7 mouse cellular contexts compared by ENCODE assay signal in genomic region chr13:30336148-30336801, GRCm38 (mm10). TPM values are rescaled to one million over a fixed set of nuclear protein-coding genes. Genes with fewer than 3 reads are reported as not detected.
DNase-seq lines count a peak whose midpoint lies in the region; ATAC-seq and TF ChIP-seq lines count a peak whose summit lies in the region.

TSS of gene Agtr1a (plus strand) at chr13:30336441.

- H3K9ac ChIP-seq in MEL (ENCODE audit: control insufficient read depth, low read depth, low read length, poor library complexity, severe bottlenecking), result peak within 1 kb of the TSS; percentile 70
- peak within 1 kb of the TSS; percentile 53 for H3K9ac ChIP-seq in forebrain, postnatal 0 days
- H3K9ac ChIP-seq in limb, embryonic 11.5 days (ENCODE audit: low read length), result peak within 1 kb of the TSS; percentile 54
- H3K9ac ChIP-seq in midbrain, embryonic 13.5 days (replicated peaks), result peak within 1 kb of the TSS; percentile 67

- H3K9me3 ChIP-seq in MEL (replicated peaks; ENCODE audit: insufficient read depth, low read length), result no peaks in the 10 kb centered on the region
- no peaks in the 10 kb centered on the region for H3K9me3 ChIP-seq in forebrain, postnatal 0 days (ENCODE audit: low read length)
- no peaks in the 10 kb centered on the region for H3K9me3 ChIP-seq in limb, embryonic 11.5 days (ENCODE audit: control insufficient read depth, low read length)
- H3K9me3 ChIP-seq in midbrain, embryonic 13.5 days, result no peaks in the 10 kb centered on the region

- TF ChIP-seq POLR2A in MEL (IDR thresholded peaks at IDR 0.05; ENCODE audit: control insufficient read depth in 1 of 2, insufficient read depth in 1 of 2, low read depth in 1 of 2, low read length in 2 of 2, poor library complexity in 1 of 2), result peak; percentile 61 to 75; a peak in 3 of 4 replicates

- H3K4me1 ChIP-seq in MEL (ENCODE audit: control insufficient read depth in 1 of 2, insufficient read depth in 2 of 2, low read length in 2 of 2), result peaks cover 14 to 18% of the 10 kb centered on the region in 2 experiments
- no peaks in the 10 kb centered on the region for H3K4me1 ChIP-seq in forebrain, postnatal 0 days (ENCODE audit: insufficient read depth)
- H3K4me1 ChIP-seq in limb, embryonic 11.5 days (ENCODE audit: control insufficient read depth, insufficient read depth, low read length), result no peaks in the 10 kb centered on the region
- H3K4me1 ChIP-seq in midbrain, embryonic 13.5 days (replicated peaks), result peaks cover 7% of the 10 kb centered on the region

- DNase-seq in MEL (ENCODE audit: low read depth, low spot score), result peak; percentile 86
- peak; percentile 85 to 87 for DNase-seq in adrenal gland, postnatal 36 days
- DNase-seq in forebrain, postnatal 0 days, result peak; percentile 42
- peak; percentile 74 for DNase-seq in heart, postnatal 4 days
- DNase-seq in limb, embryonic 11.5 days (ENCODE audit: low spot score), result peak; percentile 75
- DNase-seq in spleen, postnatal 36 days (ENCODE audit: low spot score in 2 of 2), result peak; percentile 9 to 16

- no peak for TF ChIP-seq RAD21 in MEL (IDR thresholded peaks at IDR 0.05; ENCODE audit: low read depth, low read length)

- H3K4me3 ChIP-seq in MEL (ENCODE audit: control insufficient read depth in 1 of 2, insufficient read depth in 1 of 2, low read depth in 2 of 2, low read length in 2 of 2), result peak within 1 kb of the TSS; percentile 90 to 96
- H3K4me3 ChIP-seq in forebrain, postnatal 0 days (ENCODE audit: low read depth, low read length), result peak within 1 kb of the TSS; percentile 48
- peak within 1 kb of the TSS; percentile 49 for H3K4me3 ChIP-seq in limb, embryonic 11.5 days (ENCODE audit: low read depth, low read length)
- H3K4me3 ChIP-seq in midbrain, embryonic 13.5 days (replicated peaks), result peak within 1 kb of the TSS; percentile 52

- TF ChIP-seq EP300 in MEL (IDR thresholded peaks at IDR 0.05; ENCODE audit: low read depth in 1 of 2, low read length in 2 of 2), result no peak

- ATAC-seq in forebrain, postnatal 0 days, result peak; percentile 97
- ATAC-seq in limb, embryonic 11.5 days (ENCODE audit: insufficient number of reproducible peaks, low FRiP score, low TSS enrichment, low read depth), result peak; percentile 94
- peak; percentile 96 for ATAC-seq in midbrain, embryonic 13.5 days

- H3K36me3 ChIP-seq in MEL (ENCODE audit: control insufficient read depth in 1 of 2, insufficient read depth in 2 of 2, low read length in 2 of 2), result peaks cover 0 to 24% of the 10 kb centered on the region in 2 experiments; a peak in 2 of 4 replicates
- no peaks in the 10 kb centered on the region for H3K36me3 ChIP-seq in forebrain, postnatal 0 days (ENCODE audit: insufficient read depth)
- H3K36me3 ChIP-seq in limb, embryonic 11.5 days (ENCODE audit: control insufficient read depth, insufficient read depth, low read length), result no peaks in the 10 kb centered on the region
- H3K36me3 ChIP-seq in midbrain, embryonic 13.5 days, result no peaks in the 10 kb centered on the region

- H3K79me2 ChIP-seq in MEL (ENCODE audit: control insufficient read depth, insufficient read depth, low read length, poor library complexity), result no peaks in the 10 kb centered on the region; the same call in 1 of the 2 replicates

- 2% methylated on average over 33 of the region's 33 CpGs for WGBS in forebrain, postnatal 0 days
- under 1% methylated on average over 33 of the region's 33 CpGs for WGBS in limb, embryonic 11.5 days
- WGBS in midbrain, embryonic 13.5 days, result 1% methylated on average over 31 of the region's 33 CpGs

- no peaks in the 10 kb centered on the region for H3K27me3 ChIP-seq in MEL (ENCODE audit: control insufficient read depth in 1 of 2, insufficient read depth in 2 of 2, low read length in 2 of 2)
- no peaks in the 10 kb centered on the region for H3K27me3 ChIP-seq in forebrain, postnatal 0 days (ENCODE audit: insufficient read depth, low read length)
- H3K27me3 ChIP-seq in limb, embryonic 11.5 days (ENCODE audit: control insufficient read depth, insufficient read depth, low read length), result no peaks in the 10 kb centered on the region
- H3K27me3 ChIP-seq in midbrain, embryonic 13.5 days, result peaks cover 21% of the 10 kb centered on the region

- TF ChIP-seq CTCF in MEL (IDR thresholded peaks at IDR 0.05 in 2 of 3, conservative IDR thresholded peaks at IDR 0.05 in 1 of 3; ENCODE audit: control insufficient read depth in 1 of 3, insufficient read depth in 1 of 3, low read depth in 2 of 3, low read length in 3 of 3, poor library complexity in 1 of 3, severe bottlenecking in 1 of 3), result no peak
- no peak for TF ChIP-seq CTCF in forebrain, postnatal 0 days (IDR thresholded peaks at IDR 0.05; ENCODE audit: low read depth)

- peak within 1 kb of the TSS; percentile 97 for H3K4me2 ChIP-seq in forebrain, postnatal 0 days (ENCODE audit: low read depth)
- peak within 1 kb of the TSS; percentile 77 for H3K4me2 ChIP-seq in limb, embryonic 11.5 days (ENCODE audit: low read depth, severe bottlenecking)
- H3K4me2 ChIP-seq in midbrain, embryonic 13.5 days (replicated peaks), result peak within 1 kb of the TSS; percentile 97

- H3K27ac ChIP-seq in MEL (ENCODE audit: control insufficient read depth, low read depth, low read length), result peak within 1 kb of the TSS; percentile 30; the same call in 1 of the 2 replicates
- no peak within 1 kb of the TSS for H3K27ac ChIP-seq in forebrain, postnatal 0 days (ENCODE audit: low read depth, low read length)
- no peak within 1 kb of the TSS for H3K27ac ChIP-seq in limb, embryonic 11.5 days (replicated peaks; ENCODE audit: low read depth, low read length)
- no peak within 1 kb of the TSS for H3K27ac ChIP-seq in midbrain, embryonic 13.5 days

TF ChIP-seq in MEL, 35 proteins besides CTCF, POLR2A, EP300 and RAD21 (continues in another document):
- TF ChIP-seq ZMIZ1 (IDR thresholded peaks at IDR 0.05; ENCODE audit: low read depth, low read length) (0 out of 2 replicates have a peak, but pooled peaks have one; percentile 68), E2F4 (IDR thresholded peaks at IDR 0.05; ENCODE audit: borderline replicate concordance, low read depth, low read length) (no peak), NRF1 (IDR thresholded peaks at IDR 0.05; ENCODE audit: insufficient read depth, low read depth, low read length, poor library complexity, severe bottlenecking) (no peak), CHD2 (IDR thresholded peaks at IDR 0.05; ENCODE audit: low read length) (no peak), MAFK (IDR thresholded peaks at IDR 0.05; ENCODE audit: borderline replicate concordance, low read depth, low read length) (no peak), POLR2AphosphoS5 (IDR thresholded peaks at IDR 0.05; ENCODE audit: borderline replicate concordance, low read depth, low read length) (0 out of 2 replicates have a peak, but pooled peaks have one; percentile 26), MXI1 (IDR thresholded peaks at IDR 0.05; ENCODE audit: low read depth, low read length) (peak; percentile 37; the same call in 1 of the 2 replicates), CHD1 (IDR thresholded peaks at IDR 0.05; ENCODE audit: low read depth, low read length) (no peak), ELF1 (IDR thresholded peaks at IDR 0.05; ENCODE audit: low read depth, low read length) (no peak), ZKSCAN1 (IDR thresholded peaks at IDR 0.05; ENCODE audit: low read depth, low read length) (no peak), NELFE (IDR thresholded peaks at IDR 0.05; ENCODE audit: low read depth, low read length) (peak; percentile 58), SIN3A (IDR thresholded peaks at IDR 0.05; ENCODE audit: low read length) (peak; percentile 51; the same call in 1 of the 2 replicates), MAZ (IDR thresholded peaks at IDR 0.05; ENCODE audit: low read depth, low read length) (0 out of 2 replicates have a peak, but pooled peaks have one; percentile 48), MEF2A (IDR thresholded peaks at IDR 0.05; ENCODE audit: extremely low read depth, insufficient replicate concordance, low read depth, low read length, poor library complexity, severe bottlenecking) (no peak), ETS1 (IDR thresholded peaks at IDR 0.05; ENCODE audit: low read depth, low read length) (no peak), USF1 (IDR thresholded peaks at IDR 0.05; ENCODE audit: low read depth, low read length) (no peak), BHLHE40 (IDR thresholded peaks at IDR 0.05; ENCODE audit: borderline replicate concordance, low read depth, low read length) (no peak), USF2 (IDR thresholded peaks at IDR 0.05; ENCODE audit: borderline replicate concordance in 1 of 2, insufficient read depth in 1 of 2, low read depth in 1 of 2, low read length in 2 of 2) (no peak), HCFC1 (IDR thresholded peaks at IDR 0.05; ENCODE audit: low read depth, low read length) (no peak), GABPA (IDR thresholded peaks at IDR 0.05; ENCODE audit: low read depth, low read length) (no peak), TCF12 (IDR thresholded peaks at IDR 0.05; ENCODE audit: low read depth, low read length) (no peak), JUND (IDR thresholded peaks at IDR 0.05; ENCODE audit: low read depth, low read length) (no peak), POLR2AphosphoS2 (IDR thresholded peaks at IDR 0.05; ENCODE audit: low read length) (peak; percentile 48; the same call in 1 of the 2 replicates), MYB (IDR thresholded peaks at IDR 0.05; ENCODE audit: low read depth, low read length) (no peak), KAT2A (conservative IDR thresholded peaks at IDR 0.05; ENCODE audit: low read depth, low read length) (peak; percentile 11; the same call in 1 of the 2 replicates), RCOR1 (IDR thresholded peaks at IDR 0.05; ENCODE audit: low read depth, low read length) (0 out of 2 replicates have a peak, but pooled peaks have one; percentile 31), ZNF384 (IDR thresholded peaks at IDR 0.05; ENCODE audit: low read depth, low read length) (no peak), TAL1 (IDR thresholded peaks at IDR 0.05; ENCODE audit: low read length) (no peak), TBP (IDR thresholded peaks at IDR 0.05; ENCODE audit: low read depth, low read length) (peak; percentile 82), GATA1 (IDR thresholded peaks at IDR 0.05; ENCODE audit: low read depth, low read length) (no peak)

RNA-seq across cellular contexts. Expression of gene Agtr1a, which starts in this region (rescaled TPM):
- 0.75 and 3.0 TPM in 2 replicates for total RNA-seq in MEL (2012; rRNA removed)
- 1 to 10 TPM in 1 of 2 experiments, not detected in 1; 2.7 TPM for polyA plus RNA-seq in MEL (2012; ENCODE audit: insufficient read depth in 1 of 2, insufficient read length in 2 of 2, low read depth in 1 of 2, low replicate concordance in 2 of 2, missing spikeins in 1 of 2)
- total RNA-seq in adrenal gland, postnatal 36 days (2021), result 100 to 1,000 TPM; 193 to 516 TPM
- total RNA-seq in forebrain, postnatal 0 days (2014; rRNA removed), result 1.1 and 1.8 TPM in 2 replicates
- polyA plus RNA-seq in forebrain, postnatal 0 days (2015; fragmentation: Nextera tagmentation; extraction: Ambion mirVana), result 0.67 and 0.94 TPM in 2 replicates
- total RNA-seq in heart, postnatal 4 days (2021), result 10 to 100 TPM; 31.9 to 37.2 TPM
- 2.5 and 3.3 TPM in 2 replicates for polyA plus RNA-seq in limb, embryonic 11.5 days (2014; fragmentation: Nextera tagmentation; extraction: Ambion mirVana)
- 0.36 and 0.58 TPM in 2 replicates for polyA plus RNA-seq in midbrain, embryonic 13.5 days (2015; fragmentation: Nextera tagmentation; extraction: Ambion mirVana)

Comparison
In these comparisons a context has a peak if more than half of its experiments do, and no peak if none do; other contexts are left out.
1. RNA of gene Agtr1a (total RNA-seq): 193 to 516 TPM in adrenal gland, postnatal 36 days; 31.9 to 37.2 TPM in heart, postnatal 4 days, 0.75 to 3.0 TPM in MEL and 1.1 to 1.8 TPM in forebrain, postnatal 0 days; every median in the first group is over 4 times any median in the second.
2. Peak in ATAC-seq, H3K4me3 ChIP-seq, H3K9ac ChIP-seq and H3K4me2 ChIP-seq in midbrain, embryonic 13.5 days; RNA of the gene not detected or under 1 TPM.
3. DNase-seq: peak in every context shown above with its lines; median percentile 86 in MEL; 86 in adrenal gland, postnatal 36 days; 75 in limb, embryonic 11.5 days; 74 in heart, postnatal 4 days; 42 in forebrain, postnatal 0 days; 12 in spleen, postnatal 36 days.
4. Peak in every context shown above with its lines, with median percentiles within 50 percentile points of each other: H3K4me3 ChIP-seq, H3K9ac ChIP-seq, ATAC-seq and H3K4me2 ChIP-seq.